Mouse (Mus musculus): ENCODE results near the gene Dcaf10. TPM values are rescaled to one million over a fixed set of nuclear protein-coding genes. Genes with fewer than 3 reads are reported as not detected.
"Not testable (repeated sequence)": the region's sequence is repeated elsewhere in the genome, so short reads cannot be mapped to it uniquely, and the experiment has no call there.

The Dcaf10 gene
- polyA plus RNA-seq, 1 experiment from 2014 or later: 6.1 TPM

DNA sequence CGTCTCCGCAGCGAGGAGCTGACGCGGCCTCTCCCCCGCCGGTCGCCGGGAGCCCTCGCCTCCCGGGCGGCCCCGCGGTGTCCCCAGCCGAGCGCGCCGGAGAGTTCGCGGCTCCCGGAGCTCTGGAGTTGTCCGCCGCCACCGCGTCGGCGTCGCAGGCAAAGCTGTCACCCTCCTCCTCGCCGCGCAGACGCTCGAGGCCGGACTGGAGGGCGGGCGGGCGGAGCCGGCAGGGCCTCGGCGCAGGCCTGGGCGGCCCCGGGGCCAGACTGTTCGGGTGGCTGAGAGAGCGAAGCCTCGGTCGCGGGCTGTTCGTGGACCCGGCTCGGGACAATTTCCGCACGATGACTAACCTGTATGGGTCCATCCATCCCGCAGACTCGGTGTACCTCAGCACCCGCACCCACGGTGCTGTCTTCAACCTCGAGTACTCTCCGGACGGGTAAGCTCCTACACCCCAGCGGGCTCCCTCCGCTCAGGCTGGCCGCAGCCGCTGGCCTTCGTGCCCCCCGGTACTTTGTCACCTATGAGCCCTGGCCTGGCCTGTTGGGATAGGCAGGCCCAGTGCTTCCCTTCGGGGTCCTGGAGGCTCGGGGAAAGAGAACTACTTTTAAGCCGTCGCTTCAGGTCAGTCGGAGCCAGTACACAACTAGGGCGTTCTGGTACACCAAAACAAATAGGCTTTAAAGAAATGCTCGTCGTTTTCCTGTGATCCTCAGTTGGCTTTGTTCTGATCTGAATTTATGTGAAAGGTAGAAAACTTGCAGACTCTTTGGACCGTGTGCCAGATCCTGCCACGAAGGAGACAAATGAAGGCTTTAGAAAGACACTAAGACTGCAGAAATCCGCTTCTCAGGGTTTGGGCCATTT lies 620 bp downstream of the Dcaf10 start, which contains the start of gene Exosc3:
TSS of gene Exosc3 (minus strand) at position 447 of the 870 bp plus-strand sequence.
- DNase-seq (peak; percentile 59), ATAC-seq (ENCODE audit: low read depth) (peak; percentile 91)
- H3K27ac ChIP-seq: peak within 1 kb of the TSS; percentile 99
- no peaks in the 10 kb centered on the region for H3K9me3 ChIP-seq (replicated peaks)
- H3K9ac ChIP-seq: peak within 1 kb of the TSS; percentile 98
- peak within 1 kb of the TSS; percentile 95 for H3K4me3 ChIP-seq (replicated peaks)
- H3K4me2 ChIP-seq: peak within 1 kb of the TSS; percentile 87
- H3K27me3 ChIP-seq: 0 out of 2 replicates have a peak, but pooled peaks cover 4% of the 10 kb centered on the region
- H3K36me3 ChIP-seq: peaks cover 26% of the 10 kb centered on the region
- WGBS (ENCODE audit: insufficient replicate concordance): under 1% methylated on average over 76 of the region's 76 CpGs
- peaks cover 22% of the 10 kb centered on the region for H3K4me1 ChIP-seq (replicated peaks)

DNA sequence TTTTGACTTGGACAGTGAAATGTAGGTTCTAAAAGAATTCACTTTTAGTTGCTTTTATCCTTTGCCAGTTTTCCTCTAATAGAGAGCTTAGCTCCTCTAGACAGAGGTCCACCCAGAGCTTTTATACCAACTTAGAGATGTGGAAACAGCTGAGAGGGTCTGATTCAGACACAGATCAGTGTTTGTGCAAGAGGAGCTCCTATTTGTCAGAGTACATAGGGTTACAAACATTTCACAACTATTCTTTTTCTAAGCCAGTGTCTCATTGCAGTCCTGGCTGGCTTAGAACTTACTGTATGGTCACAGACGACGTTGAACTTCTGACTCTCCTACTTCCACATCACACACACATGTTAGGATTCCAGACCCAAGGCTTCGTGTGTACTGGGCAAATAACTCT lies 14.8 kb downstream of the Dcaf10 start:
- no peak overlapping the region for H3K4me3 ChIP-seq (replicated peaks)
- ATAC-seq (ENCODE audit: low read depth) (no peak), DNase-seq (no peak)
- H3K9me3 ChIP-seq (replicated peaks): no peaks in the 10 kb centered on the region
- 82% methylated on average over 3 of the region's 3 CpGs for WGBS (ENCODE audit: insufficient replicate concordance)
- no peaks in the 10 kb centered on the region for H3K4me1 ChIP-seq (replicated peaks)
- H3K36me3 ChIP-seq: peaks cover 35% of the 10 kb centered on the region
- H3K9ac ChIP-seq: no peak overlapping the region
- H3K27me3 ChIP-seq: no peaks in the 10 kb centered on the region
- H3K27ac ChIP-seq: no peak overlapping the region
- no peak overlapping the region for H3K4me2 ChIP-seq

- no peak for DNase-seq
- ATAC-seq (ENCODE audit: low read depth): no peak
These were observed 29.4 kb downstream of the Dcaf10 start for GRCm38 (mm10) chr4:45371261-45371660.

GRCm38 (mm10) chr4:45374879-45375278 lies 33.0 kb downstream of the Dcaf10 start:
- Histone ChIP-seq H3K27me3 (no peaks in the 10 kb centered on the region), H3K4me1 (replicated peaks) (no peaks in the 10 kb centered on the region), H3K27ac (no peak overlapping the region), H3K4me3 (replicated peaks) (no peak overlapping the region), H3K4me2 (no peak overlapping the region), H3K9me3 (replicated peaks) (no peaks in the 10 kb centered on the region), H3K9ac (no peak overlapping the region), H3K36me3 (peaks cover 62% of the 10 kb centered on the region)
- no peak for ATAC-seq (ENCODE audit: low read depth)
- WGBS (ENCODE audit: insufficient replicate concordance): 87% methylated on average over 5 of the region's 5 CpGs
- no peak for DNase-seq

More at GRCm38 (mm10) chr4:45371261-45371660, 29.4 kb downstream of the Dcaf10 start:
- Histone ChIP-seq H3K27me3 (no peaks in the 10 kb centered on the region), H3K9me3 (replicated peaks) (no peaks in the 10 kb centered on the region), H3K4me1 (replicated peaks) (no peaks in the 10 kb centered on the region), H3K4me2 (no peak overlapping the region), H3K36me3 (peaks cover 72% of the 10 kb centered on the region), H3K9ac (no peak overlapping the region), H3K27ac (no peak overlapping the region), H3K4me3 (replicated peaks) (no peak overlapping the region)
- 87% methylated on average over 3 of the region's 3 CpGs for WGBS (ENCODE audit: insufficient replicate concordance)

DNA sequence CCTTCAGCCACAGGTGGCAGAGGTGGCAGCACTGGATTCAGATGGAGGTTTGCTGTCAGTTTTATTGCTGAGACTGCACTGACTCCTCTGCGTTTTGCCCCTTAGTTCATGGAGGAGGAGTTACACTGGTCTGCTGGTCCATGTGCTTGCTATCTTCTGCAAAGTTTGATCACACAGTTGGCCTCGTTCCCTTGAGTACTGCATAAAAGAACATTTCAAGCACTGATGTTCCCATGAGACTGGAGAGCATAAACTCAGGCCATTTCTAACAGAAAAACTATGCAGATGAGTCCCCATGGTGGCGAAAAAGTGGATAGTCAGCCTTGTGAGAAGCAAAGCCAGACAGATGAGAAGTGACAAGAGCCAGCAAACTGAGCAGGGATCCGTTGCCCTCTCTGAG lies 34.7 kb downstream of the Dcaf10 start:
- DNase-seq (no peak), ATAC-seq (ENCODE audit: low read depth) (no peak)
- Histone ChIP-seq H3K9ac (no peak overlapping the region), H3K36me3 (peaks cover 47% of the 10 kb centered on the region), H3K4me1 (replicated peaks) (no peaks in the 10 kb centered on the region), H3K4me3 (replicated peaks) (no peak overlapping the region), H3K27ac (no peak overlapping the region), H3K4me2 (no peak overlapping the region), H3K9me3 (replicated peaks) (no peaks in the 10 kb centered on the region), H3K27me3 (no peaks in the 10 kb centered on the region)
- WGBS (ENCODE audit: insufficient replicate concordance): 81% methylated on average over 4 of the region's 4 CpGs

- H3K9ac ChIP-seq; H3K27ac ChIP-seq; H3K9me3 ChIP-seq (replicated peaks); H3K27me3 ChIP-seq; H3K36me3 ChIP-seq; ATAC-seq (ENCODE audit: low read depth); H3K4me2 ChIP-seq; H3K4me1 ChIP-seq (replicated peaks); H3K4me3 ChIP-seq (replicated peaks); DNase-seq: not testable (repeated sequence)
- 74% methylated on average over 10 of the region's 10 CpGs for WGBS (ENCODE audit: insufficient replicate concordance)
These were observed 39.1 kb downstream of the Dcaf10 start for GRCm38 (mm10) chr4:45380903-45381580.

DNA sequence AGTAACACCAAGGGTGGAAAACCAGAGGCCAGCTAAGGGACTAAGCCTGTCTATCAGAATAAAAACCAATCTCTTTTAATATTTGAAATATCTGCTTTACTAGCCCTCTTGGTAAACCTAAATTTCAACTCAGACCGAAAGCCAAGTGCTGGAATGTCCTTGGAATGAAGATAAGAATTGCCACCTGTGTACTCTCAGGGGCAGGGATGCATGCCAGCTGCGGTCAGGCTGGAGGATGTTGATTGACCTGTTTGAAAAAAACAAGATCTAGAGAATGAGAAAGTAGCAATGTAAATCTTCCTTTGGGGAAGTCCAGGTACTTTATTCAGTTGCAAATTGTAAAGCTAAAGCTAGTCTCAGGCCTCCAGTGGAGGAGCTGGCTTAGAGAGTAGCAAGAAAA lies 40.2 kb downstream of the Dcaf10 start:
- not testable (repeated sequence) for DNase-seq; H3K9ac ChIP-seq; H3K4me1 ChIP-seq (replicated peaks); H3K27me3 ChIP-seq; ATAC-seq (ENCODE audit: low read depth); H3K4me2 ChIP-seq; H3K9me3 ChIP-seq (replicated peaks); H3K4me3 ChIP-seq (replicated peaks); H3K27ac ChIP-seq; H3K36me3 ChIP-seq
- WGBS (ENCODE audit: insufficient replicate concordance): 73% methylated on average over 2 of the region's 2 CpGs

GRCm38 (mm10) chr4:45387296-45387695 lies 45.4 kb downstream of the Dcaf10 start:
- H3K27me3 ChIP-seq; H3K4me3 ChIP-seq (replicated peaks); ATAC-seq (ENCODE audit: low read depth); H3K27ac ChIP-seq; H3K4me2 ChIP-seq; H3K9me3 ChIP-seq (replicated peaks); DNase-seq; H3K4me1 ChIP-seq (replicated peaks); H3K9ac ChIP-seq; H3K36me3 ChIP-seq: not testable (repeated sequence)
- WGBS (ENCODE audit: insufficient replicate concordance): 79% methylated on average over 5 of the region's 5 CpGs

DNA sequence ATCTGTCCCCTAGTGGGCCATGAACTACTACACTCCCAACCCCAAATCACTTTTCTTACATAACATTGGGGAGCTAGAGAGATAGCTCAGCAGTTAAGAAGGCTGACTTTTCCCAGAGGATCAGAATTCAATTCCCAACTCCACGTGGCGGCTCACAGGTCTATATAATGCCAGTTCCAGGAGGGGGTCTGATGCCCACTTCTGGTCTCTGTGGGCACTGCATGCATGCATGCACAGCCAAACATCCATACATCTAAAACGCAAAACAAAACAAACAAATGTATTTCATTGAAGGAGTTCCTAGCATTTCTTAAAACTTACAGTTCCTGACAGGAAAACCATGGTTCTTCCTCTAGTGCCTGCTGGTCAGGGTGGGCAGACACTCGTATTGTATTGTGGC lies 50.2 kb downstream of the Dcaf10 start:
- H3K4me2 ChIP-seq: no peak overlapping the region
- peaks cover 31% of the 10 kb centered on the region for H3K36me3 ChIP-seq
- 72% methylated on average over 4 of the region's 4 CpGs for WGBS (ENCODE audit: insufficient replicate concordance)
- no peak overlapping the region for H3K4me3 ChIP-seq (replicated peaks)
- no peak overlapping the region for H3K27ac ChIP-seq
- no peak for ATAC-seq (ENCODE audit: low read depth)
- no peaks in the 10 kb centered on the region for H3K27me3 ChIP-seq
- DNase-seq: no peak
- no peak overlapping the region for H3K9ac ChIP-seq
- no peaks in the 10 kb centered on the region for H3K4me1 ChIP-seq (replicated peaks)
- H3K9me3 ChIP-seq (replicated peaks): no peaks in the 10 kb centered on the region

GRCm38 (mm10) chr4:45392572-45392971 lies 50.7 kb downstream of the Dcaf10 start:
- H3K4me2 ChIP-seq: no peak overlapping the region
- H3K36me3 ChIP-seq: peaks cover 36% of the 10 kb centered on the region
- ATAC-seq (ENCODE audit: low read depth) (no peak), DNase-seq (no peak)
- H3K4me3 ChIP-seq (replicated peaks): no peak overlapping the region
- WGBS (ENCODE audit: insufficient replicate concordance): 67% methylated on average over 11 of the region's 11 CpGs
- no peaks in the 10 kb centered on the region for H3K27me3 ChIP-seq
- no peaks in the 10 kb centered on the region for H3K4me1 ChIP-seq (replicated peaks)
- no peaks in the 10 kb centered on the region for H3K9me3 ChIP-seq (replicated peaks)
- no peak overlapping the region for H3K9ac ChIP-seq
- H3K27ac ChIP-seq: no peak overlapping the region

- Histone ChIP-seq H3K4me2 (no peak overlapping the region), H3K4me3 (replicated peaks) (no peak overlapping the region), H3K27ac (no peak overlapping the region), H3K36me3 (peaks cover 40% of the 10 kb centered on the region), H3K4me1 (replicated peaks) (0 out of 2 replicates have a peak, but pooled peaks cover 3% of the 10 kb centered on the region), H3K27me3 (no peaks in the 10 kb centered on the region), H3K9ac (no peak overlapping the region), H3K9me3 (replicated peaks) (no peaks in the 10 kb centered on the region)
- no peak for DNase-seq
- 44% methylated on average over 8 of the region's 8 CpGs for WGBS (ENCODE audit: insufficient replicate concordance)
- no peak for ATAC-seq (ENCODE audit: low read depth)
These were observed 51.1 kb downstream of the Dcaf10 start for GRCm38 (mm10) chr4:45392994-45393393.
